Mouse (Mus musculus): ENCODE measurements around the gene Por.

DNA sequence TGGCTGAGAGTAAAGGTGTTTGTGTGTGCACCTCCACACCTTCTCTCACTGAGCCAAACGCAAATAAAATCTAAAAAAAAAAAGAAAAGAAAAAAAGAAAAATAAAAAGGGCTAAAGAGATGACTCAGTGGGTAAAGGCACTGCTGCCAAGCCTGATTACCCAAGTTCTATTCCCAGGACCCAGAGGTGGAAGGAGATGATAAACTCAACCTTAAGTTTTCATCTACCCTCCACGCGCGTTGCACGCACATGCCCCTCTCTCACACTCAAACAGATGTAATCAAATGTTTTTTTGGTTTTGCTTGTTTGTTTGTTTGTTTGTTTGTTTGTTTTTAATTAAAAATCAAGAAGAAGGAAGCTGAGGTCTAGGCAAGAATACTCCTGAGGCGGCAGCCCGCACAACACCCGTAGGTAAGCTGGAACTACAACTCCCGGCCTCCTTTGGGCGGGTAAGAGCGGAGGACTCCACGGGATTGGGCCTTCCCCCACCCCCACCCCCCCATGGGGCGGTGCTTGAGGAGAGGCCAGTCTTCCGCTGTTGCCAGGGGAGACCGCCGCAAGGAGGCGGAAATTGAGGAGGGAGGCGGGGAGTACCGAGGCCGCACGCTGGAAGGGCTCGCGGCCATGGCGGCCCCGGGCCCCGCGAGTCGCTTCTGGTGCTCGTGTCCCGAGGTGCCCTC is 37.6 kb upstream of the Por start, which contains the start of gene Rhbdd2:
- peak; percentile 99 for TF ChIP-seq POLR2A (IDR thresholded peaks at IDR 0.05; ENCODE audit: borderline replicate concordance, extremely low read depth, insufficient read depth, insufficient read length, poor library complexity, severe bottlenecking)
- TF ChIP-seq CTCF (IDR thresholded peaks at IDR 0.05; ENCODE audit: borderline replicate concordance, extremely low read depth, insufficient read depth, insufficient read length) = peak; percentile 50; the same call in 1 of the 2 replicates
